Mouse (Mus musculus) cerebellum, adult 2 months (tissue): ENCODE measurements around the gene Casp9.

ENCODE experiments used
- CTCF ChIP-seq: fragments of 200-500 bp; IDR thresholded peaks from 2 replicates; pipeline ENCODE4 v1.5.1; 2011; ENCODE audit warnings: low read depth, mild to moderate bottlenecking, control low read depth, low read length, moderate library complexity, borderline replicate concordance; ENCODE audit not compliant: insufficient read depth
- POLR2A ChIP-seq: fragments of 200-500 bp; IDR thresholded peaks from 2 replicates; pipeline ENCODE4 v1.6.1; 2011; ENCODE audit warnings: low read length, control low read depth, borderline replicate concordance; ENCODE audit not compliant: insufficient read depth

GRCm38 (mm10) chr4:141749557-141749956 is 43.9 kb upstream of the Casp9 start:
- TF ChIP-seq CTCF (no peak), POLR2A (no peak)
